9 mouse cellular contexts compared by ENCODE assay signal in genomic region chr11:101602491-101602890, GRCm38 (mm10). TPM values are rescaled to one million over a fixed set of nuclear protein-coding genes. Genes with fewer than 3 reads are reported as not detected.
A peak's percentile ranks its signal among the peaks of the same experiment; 100 is the strongest.
DNase-seq lines count a peak whose midpoint lies in the region; ATAC-seq and TF ChIP-seq lines count a peak whose summit lies in the region.
"Had no signal": no experiment of that assay in that cellular context is flagged by ENCODE, and none has a peak within 500 bp of the region (broad histone marks: within the 10 kb centered on the region; RNA-seq: fewer than 3 reads in every experiment).

No protein-coding gene starts in this region.

- DNase-seq in gastrocnemius, adult 2 months = peak; percentile 56
- DNase-seq in gastrocnemius, postnatal 25 days = no peak
- DNase-seq in A20 (ENCODE audit: low read depth, low spot score) = peak; percentile 64
- peak; percentile 19 to 43 for DNase-seq in adrenal gland, postnatal 4 days (ENCODE audit: low spot score in 2 of 2)
- peak; percentile 87 for DNase-seq in kidney, postnatal 10 days
- DNase-seq in naive thymus-derived CD4-positive, alpha-beta T cell, adult 2 months (ENCODE audit: low read depth) = peak; percentile 79
- DNase-seq in cerebellum, adult 11 months = no peak

- H3K4me3 ChIP-seq in gastrocnemius, adult 2 months = no peak overlapping the region
- H3K4me3 ChIP-seq: liver, embryonic 15.5 days had no signal

- ATAC-seq in erythroblast, adult 5-6 weeks (replicated peaks; ENCODE audit: low FRiP score, poor library complexity, severe bottlenecking) = no peak

- no peak for TF ChIP-seq CTCF in gastrocnemius, adult 2 months (IDR thresholded peaks at IDR 0.05)

- no peak overlapping the region for H3K27ac ChIP-seq in gastrocnemius, adult 2 months
- H3K27ac ChIP-seq: liver, embryonic 15.5 days had no signal

- intact Hi-C loops in gastrocnemius, adult 2 months (cut with DNase I) = no loop called here

RNA-seq across cellular contexts. Expression of gene Gm11634, which starts 3.4 kb away (rescaled TPM):
- total RNA-seq in gastrocnemius, adult 2 months (2021) = not detected
- total RNA-seq in gastrocnemius, postnatal 25 days (2021) = not detected
- not detected for total RNA-seq in adrenal gland, postnatal 4 days (2021)
- not detected in 2 replicates for total RNA-seq in erythroblast, adult 5-6 weeks (2015; ENCODE audit: low replicate concordance)
- not detected in 2 replicates for total RNA-seq in erythroblast, adult 5-6 weeks (2017; ENCODE audit: low replicate concordance)

RNA-seq across cellular contexts. Expression of gene Tmem106a, which starts 20.4 kb away (rescaled TPM):
- 1 to 10 TPM; 1.0 to 2.6 TPM for total RNA-seq in gastrocnemius, adult 2 months (2021)
- total RNA-seq in gastrocnemius, postnatal 25 days (2021) = 1 to 10 TPM; 1.1 to 2.5 TPM
- total RNA-seq in adrenal gland, postnatal 4 days (2021) = 10 to 100 TPM; 19.2 to 21.0 TPM
- 6.9 and 16.9 TPM in 2 replicates for total RNA-seq in erythroblast, adult 5-6 weeks (2015; ENCODE audit: low replicate concordance)
- total RNA-seq in erythroblast, adult 5-6 weeks (2017; ENCODE audit: low replicate concordance) = 3.6 and 3.8 TPM in 2 replicates

RNA-seq across cellular contexts. Expression of gene Rdm1, which starts 24.5 kb away (rescaled TPM):
- total RNA-seq in gastrocnemius, adult 2 months (2021) = 10 to 100 TPM; 24.2 to 27.4 TPM
- total RNA-seq in gastrocnemius, postnatal 25 days (2021) = 10 to 100 TPM; 21.6 to 25.0 TPM
- total RNA-seq in adrenal gland, postnatal 4 days (2021) = 10 to 100 TPM; 29.1 to 33.0 TPM
- total RNA-seq in erythroblast, adult 5-6 weeks (2015; ENCODE audit: low replicate concordance) = 6.7 and 18.6 TPM in 2 replicates
- 4.6 and 6.2 TPM in 2 replicates for total RNA-seq in erythroblast, adult 5-6 weeks (2017; ENCODE audit: low replicate concordance)

RNA-seq across cellular contexts. Expression of gene Nbr1, which starts 50.5 kb away (rescaled TPM):
- 10 to 100 TPM; 65.3 to 65.6 TPM for total RNA-seq in gastrocnemius, adult 2 months (2021)
- total RNA-seq in gastrocnemius, postnatal 25 days (2021) = 10 to 100 TPM; 65.0 to 67.8 TPM
- 100 to 1,000 TPM; 167 to 227 TPM for total RNA-seq in adrenal gland, postnatal 4 days (2021)
- total RNA-seq in erythroblast, adult 5-6 weeks (2015; ENCODE audit: low replicate concordance) = 128 and 158 TPM in 2 replicates
- 218 and 300 TPM in 2 replicates for total RNA-seq in erythroblast, adult 5-6 weeks (2017; ENCODE audit: low replicate concordance)

RNA-seq across cellular contexts. Expression of gene Brca1, which starts 50.7 kb away (rescaled TPM):
- total RNA-seq in gastrocnemius, adult 2 months (2021) = under 1 TPM; 0.03 to 0.31 TPM
- under 1 TPM; 0.26 to 0.94 TPM for total RNA-seq in gastrocnemius, postnatal 25 days (2021)
- total RNA-seq in adrenal gland, postnatal 4 days (2021) = 10 to 100 TPM; 16.6 to 18.9 TPM
- 20.7 and 26.3 TPM in 2 replicates for total RNA-seq in erythroblast, adult 5-6 weeks (2015; ENCODE audit: low replicate concordance)
- total RNA-seq in erythroblast, adult 5-6 weeks (2017; ENCODE audit: low replicate concordance) = 48.9 and 52.9 TPM in 2 replicates

Comparison
In these comparisons a context has a peak if more than half of its experiments do, and no peak if none do; other contexts are left out.
1. DNase-seq: peak in gastrocnemius, adult 2 months (single experiment), A20 (single experiment), adrenal gland, postnatal 4 days (2 of 2), kidney, postnatal 10 days (single experiment) and naive thymus-derived CD4-positive, alpha-beta T cell, adult 2 months (single experiment); none in gastrocnemius, postnatal 25 days (single experiment) and cerebellum, adult 11 months (single experiment).